Mouse (Mus musculus) embryo, embryonic 10.5 days (tissue): ENCODE measurements around the gene Hist2h2ab.
"Not testable (repeated sequence)": the region's sequence is repeated elsewhere in the genome, so short reads cannot be mapped to it uniquely, and the experiment has no call there.

Experiments
- DNase-seq: peaks from one replicate; pipeline ENCODE4 v3.0.0-alpha.2; 2015; ENCODE audit warnings: low spot score

The Hist2h2ab gene

DNA sequence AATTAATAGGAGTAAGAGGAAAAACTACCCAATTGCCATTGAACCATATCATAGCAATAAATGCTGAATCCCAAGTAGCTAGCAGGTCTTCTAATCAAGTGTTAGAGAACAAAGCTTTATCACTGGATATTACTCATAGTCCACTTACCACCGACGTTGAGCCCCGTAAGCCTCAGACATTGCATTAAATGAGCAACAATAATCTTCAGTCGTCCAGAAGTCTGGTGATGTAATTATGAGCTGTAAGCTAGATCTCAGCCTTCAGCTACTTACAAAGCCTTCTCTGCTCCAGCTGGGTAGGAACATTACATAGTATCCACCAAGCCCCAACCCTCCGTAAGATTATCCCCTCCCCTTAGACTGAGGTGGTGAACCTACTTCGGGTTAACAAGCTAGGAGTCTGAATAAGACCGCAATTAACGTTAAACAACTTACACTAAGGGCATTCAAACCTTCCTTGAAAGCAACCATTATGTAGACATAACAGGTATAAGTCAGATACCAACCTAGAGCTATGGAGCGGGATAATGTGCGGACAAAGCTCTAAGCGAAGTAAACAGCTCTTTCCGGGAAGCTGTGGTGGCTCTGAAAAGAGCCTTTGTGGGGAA lies 18.3 kb downstream of the Hist2h2ab start:
- DNase-seq: peak; percentile 81

DNA sequence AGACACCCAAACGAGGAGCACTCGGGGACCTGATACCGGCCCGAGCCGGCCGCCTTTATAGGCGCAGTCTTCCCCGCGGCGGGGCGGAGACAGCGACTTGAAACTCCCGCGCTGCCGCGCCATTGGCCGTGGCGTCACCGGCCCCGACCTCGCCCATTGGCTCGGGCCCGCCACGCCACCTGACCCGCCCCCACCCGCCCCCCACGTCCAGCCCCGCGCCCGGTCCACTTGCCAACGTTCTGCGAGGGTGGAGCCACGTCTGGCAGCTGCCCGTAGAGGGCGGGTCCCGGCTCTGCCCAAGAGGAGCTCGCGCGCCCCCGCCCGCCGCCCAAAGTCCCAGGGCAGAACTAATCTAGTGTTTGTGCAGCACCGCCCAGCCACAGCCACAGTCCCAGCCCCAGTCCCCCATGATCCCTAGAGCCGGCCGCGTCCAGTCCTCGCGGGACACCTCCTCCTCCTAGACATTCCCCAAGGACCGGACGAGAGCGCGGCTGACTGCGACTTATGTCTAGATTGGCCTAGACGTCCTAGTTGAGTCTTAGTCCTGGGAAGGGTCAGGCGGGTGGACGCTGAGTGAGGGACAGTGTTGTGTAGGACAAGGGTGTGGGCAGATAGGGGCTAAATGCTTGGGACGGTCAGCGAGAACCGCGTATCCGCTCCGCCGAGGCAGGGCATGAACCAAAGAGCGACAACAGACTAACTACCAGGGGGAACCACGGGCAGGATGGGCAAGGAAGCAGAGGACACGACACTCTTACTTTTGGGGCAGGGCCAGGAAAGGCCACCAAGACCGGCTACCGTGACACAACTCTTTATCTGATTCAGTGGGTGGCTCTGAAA lies 19.5 kb downstream of the Hist2h2ab start, which contains the start of gene Hist2h3c2:
Hist2h3c2 (minus strand) TSS at position 174 of the 840 bp plus-strand sequence.
- not testable (repeated sequence) for DNase-seq

DNA sequence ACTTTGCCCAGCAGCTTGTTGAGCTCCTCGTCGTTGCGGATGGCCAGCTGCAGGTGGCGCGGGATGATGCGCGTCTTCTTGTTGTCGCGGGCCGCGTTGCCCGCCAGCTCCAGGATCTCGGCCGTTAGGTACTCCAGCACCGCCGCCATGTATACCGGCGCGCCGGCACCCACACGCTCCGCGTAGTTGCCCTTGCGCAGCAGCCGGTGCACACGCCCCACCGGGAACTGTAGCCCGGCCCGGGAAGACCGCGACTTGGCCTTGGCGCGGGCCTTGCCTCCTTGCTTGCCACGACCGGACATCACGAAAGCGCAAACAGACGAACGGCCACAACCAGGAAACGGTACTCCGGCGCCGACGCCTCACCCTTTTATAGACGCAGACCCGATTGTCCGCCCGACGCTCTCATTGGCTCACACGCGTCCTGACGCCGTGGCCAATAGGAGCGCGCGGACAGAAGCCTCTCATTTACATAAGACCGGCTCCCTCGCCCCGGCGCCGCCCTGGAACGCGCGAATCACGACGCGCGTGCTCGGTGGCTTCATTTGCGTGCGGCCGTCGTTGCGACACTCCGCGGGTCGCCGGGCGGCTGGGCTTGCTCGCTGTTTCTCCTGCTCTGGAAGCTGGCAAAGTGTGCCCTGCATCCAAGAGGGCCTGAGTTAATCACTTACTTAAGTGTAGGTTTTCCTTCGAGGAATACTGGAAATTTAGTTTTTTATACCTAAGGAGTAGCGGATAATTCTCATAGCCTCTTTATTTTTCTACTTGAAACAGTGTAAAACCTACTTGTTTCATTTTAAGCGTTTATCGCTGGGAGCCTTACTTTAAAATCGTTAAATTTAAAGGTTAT lies 20.5 kb downstream of the Hist2h2ab start, which contains the start of gene Hist2h2aa2:
Hist2h2aa2 (minus strand) TSS at position 328 of the 850 bp plus-strand sequence.
- DNase-seq: peak; percentile 76

DNA sequence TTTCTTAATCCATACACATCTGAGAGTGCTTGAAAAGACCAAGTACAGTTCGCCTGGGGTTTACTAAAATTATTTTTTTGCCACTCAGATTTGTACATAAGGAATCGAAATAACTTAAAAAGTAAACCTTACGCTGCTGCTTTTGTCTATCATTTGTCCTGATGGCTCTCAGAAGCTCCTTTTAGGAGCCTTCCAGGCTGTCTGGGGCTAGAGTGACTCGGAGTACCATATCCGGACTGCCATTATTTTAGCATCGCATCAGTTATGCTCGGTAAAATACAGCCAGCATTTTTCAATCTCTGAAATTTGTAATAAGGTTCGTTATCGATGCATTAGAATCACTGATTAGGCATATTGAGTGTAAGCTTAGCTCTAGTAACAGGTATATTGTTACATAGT lies 21.1 kb downstream of the Hist2h2ab start:
- no peak for DNase-seq

DNA sequence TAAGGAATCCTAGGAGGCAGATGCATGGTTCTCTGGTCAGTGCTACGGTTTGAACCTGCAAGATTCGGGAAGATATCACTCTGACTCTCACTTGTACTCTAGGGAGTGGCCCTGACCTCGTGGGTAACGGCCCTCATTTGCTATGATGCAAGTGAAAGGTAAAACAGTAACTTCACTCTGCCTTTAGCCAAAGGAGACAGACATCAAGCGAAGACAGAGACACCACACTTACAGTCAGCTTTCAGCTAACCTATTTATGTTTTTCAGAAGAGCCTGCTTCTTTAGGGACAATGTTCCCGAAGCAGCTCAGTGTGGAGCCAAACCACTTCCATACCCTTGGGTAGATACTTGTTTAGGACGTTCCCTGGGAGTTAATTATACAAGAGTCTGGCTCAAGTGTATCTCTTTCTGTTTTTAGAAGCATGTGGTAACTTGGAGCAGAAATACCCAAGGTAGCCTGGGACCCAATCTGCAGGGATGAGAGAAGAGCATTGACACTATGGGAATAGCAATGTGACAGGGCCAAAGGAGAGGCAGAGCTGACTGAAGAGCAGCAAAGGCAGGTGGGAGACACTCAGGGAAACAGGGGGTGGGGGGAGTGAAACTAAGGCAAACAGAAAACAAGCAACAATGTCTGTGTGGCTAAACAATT lies 24.4 kb downstream of the Hist2h2ab start:
- DNase-seq: no peak

DNA sequence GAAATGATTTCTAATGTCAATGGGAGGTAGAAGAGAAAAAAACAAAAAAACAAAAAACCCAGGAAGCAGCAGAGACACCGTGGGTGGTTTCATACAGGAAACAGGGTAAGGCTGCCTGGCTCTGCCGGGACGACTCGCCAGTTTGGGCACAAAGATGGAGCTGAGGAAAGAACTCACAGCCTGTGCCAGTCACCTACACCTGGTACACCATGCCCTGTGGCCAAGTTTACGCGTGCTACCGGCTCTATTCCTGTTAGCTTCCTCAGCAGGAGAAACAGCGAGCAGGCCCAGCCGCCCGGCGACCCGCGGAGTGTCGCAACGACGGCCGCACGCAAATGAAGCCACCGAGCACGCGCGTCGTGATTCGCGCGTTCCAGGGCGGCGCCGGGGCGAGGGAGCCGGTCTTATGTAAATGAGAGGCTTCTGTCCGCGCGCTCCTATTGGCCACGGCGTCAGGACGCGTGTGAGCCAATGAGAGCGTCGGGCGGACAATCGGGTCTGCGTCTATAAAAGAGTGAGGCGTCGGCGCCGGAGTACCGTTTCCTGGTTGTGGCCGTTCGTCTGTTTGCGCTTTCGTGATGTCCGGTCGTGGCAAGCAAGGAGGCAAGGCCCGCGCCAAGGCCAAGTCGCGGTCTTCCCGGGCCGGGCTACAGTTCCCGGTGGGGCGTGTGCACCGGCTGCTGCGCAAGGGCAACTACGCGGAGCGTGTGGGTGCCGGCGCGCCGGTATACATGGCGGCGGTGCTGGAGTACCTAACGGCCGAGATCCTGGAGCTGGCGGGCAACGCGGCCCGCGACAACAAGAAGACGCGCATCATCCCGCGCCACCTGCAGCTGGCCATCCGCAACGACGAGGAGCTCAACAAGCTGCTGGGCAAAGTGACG lies 25.6 kb downstream of the Hist2h2ab start, which contains the start of gene Hist2h2aa1:
Hist2h2aa1 (plus strand) TSS at position 495 of the 884 bp plus-strand sequence.
- peak; percentile 75 for DNase-seq

DNA sequence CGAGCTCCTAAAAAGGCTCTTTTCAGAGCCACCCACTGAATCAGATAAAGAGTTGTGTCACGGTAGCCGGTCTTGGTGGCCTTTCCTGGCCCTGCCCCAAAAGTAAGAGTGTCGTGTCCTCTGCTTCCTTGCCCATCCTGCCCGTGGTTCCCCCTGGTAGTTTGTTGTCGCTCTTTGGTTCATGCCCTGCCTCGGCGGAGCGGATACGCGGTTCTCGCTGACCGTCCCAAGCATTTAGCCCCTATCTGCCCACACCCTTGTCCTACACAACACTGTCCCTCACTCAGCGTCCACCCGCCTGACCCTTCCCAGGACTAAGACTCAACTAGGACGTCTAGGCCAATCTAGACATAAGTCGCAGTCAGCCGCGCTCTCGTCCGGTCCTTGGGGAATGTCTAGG lies 26.4 kb downstream of the Hist2h2ab start:
- DNase-seq: not testable (repeated sequence)

DNA sequence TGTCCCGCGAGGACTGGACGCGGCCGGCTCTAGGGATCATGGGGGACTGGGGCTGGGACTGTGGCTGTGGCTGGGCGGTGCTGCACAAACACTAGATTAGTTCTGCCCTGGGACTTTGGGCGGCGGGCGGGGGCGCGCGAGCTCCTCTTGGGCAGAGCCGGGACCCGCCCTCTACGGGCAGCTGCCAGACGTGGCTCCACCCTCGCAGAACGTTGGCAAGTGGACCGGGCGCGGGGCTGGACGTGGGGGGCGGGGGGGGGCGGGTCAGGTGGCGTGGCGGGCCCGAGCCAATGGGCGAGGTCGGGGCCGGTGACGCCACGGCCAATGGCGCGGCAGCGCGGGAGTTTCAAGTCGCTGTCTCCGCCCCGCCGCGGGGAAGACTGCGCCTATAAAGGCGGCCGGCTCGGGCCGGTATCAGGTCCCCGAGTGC lies 26.8 kb downstream of the Hist2h2ab start, which contains the start of gene Hist2h3c1:
Hist2h3c1 (plus strand) TSS at position 259 of the 430 bp plus-strand sequence.
- not testable (repeated sequence) for DNase-seq

DNA sequence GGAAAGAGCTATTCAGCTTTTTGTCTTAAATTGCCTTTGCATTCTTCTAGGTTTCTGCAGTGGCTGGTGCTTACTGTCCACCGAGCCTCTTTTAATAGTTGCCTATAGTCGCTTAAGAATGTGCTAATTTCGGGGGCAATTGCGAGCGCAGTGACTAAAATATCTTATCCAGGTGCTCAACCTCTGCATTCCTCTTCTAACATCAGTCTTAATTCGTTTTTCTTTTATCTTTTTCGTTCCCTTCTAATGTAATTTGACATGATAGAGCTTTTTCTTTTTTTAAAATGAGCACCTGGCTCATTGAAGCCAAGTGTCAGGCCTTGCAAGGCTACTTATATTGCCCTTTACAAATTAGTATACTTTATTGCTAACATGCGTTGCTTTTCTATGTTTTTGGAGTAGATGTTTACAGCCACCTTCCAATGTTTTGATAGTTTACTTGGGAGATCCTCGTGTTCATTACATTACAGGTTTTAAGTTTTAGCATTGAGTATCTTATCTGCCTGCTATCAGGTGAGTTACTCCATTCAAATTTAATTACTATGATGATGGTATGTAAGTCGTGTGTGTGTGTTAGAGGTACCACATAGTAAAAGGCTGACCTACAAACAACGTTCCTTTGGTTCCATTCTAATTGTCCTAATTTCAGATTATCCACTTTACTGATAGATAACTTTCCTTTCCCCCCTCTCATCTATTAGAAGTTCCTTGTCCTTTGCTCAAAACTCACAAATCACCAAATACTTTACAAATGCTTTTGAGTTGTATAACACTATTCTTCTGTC lies 27.9 kb downstream of the Hist2h2ab start:
- DNase-seq: peak; percentile 68

DNA sequence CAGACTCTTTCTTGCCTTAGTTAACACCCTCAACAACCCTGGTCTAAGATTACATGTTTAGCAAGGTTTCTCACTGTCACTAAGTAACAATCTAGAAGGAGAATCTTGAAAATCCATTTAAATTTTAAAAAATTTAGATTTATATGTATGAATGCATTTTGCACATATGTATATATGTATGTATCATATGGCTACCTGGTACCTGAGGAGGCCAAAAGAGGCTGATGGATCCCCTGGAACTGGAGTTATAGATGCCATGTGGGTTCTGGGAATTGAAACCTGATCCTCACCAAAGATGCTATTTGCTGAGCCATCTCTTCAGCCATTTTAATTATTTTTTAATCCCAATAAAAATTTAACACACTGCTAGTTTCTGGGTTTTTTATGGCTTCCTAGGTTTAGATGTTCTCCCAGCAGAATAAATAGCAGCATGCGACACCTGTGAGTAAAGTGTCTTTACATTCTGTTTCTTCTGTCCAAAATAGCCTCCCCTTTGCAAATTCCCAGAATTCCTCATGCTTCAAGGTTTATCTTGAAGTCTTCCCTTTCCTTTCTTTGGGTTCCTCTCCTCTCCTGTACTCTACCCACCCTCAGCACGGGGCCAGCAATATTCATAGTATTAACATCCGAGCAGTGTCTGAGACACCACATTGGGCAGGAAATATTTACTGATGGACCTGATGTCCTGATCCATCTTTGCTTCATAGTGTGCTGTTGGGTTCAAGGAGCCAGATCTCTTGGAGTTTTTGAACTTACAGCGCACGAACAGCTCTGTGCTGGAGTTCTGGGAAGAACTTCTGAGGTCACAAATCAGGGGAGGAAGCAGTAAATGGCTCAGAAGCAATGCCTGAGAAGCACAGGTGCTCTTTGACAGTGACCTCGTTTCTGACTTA lies 28.7 kb downstream of the Hist2h2ab start:
- no peak for DNase-seq

DNA sequence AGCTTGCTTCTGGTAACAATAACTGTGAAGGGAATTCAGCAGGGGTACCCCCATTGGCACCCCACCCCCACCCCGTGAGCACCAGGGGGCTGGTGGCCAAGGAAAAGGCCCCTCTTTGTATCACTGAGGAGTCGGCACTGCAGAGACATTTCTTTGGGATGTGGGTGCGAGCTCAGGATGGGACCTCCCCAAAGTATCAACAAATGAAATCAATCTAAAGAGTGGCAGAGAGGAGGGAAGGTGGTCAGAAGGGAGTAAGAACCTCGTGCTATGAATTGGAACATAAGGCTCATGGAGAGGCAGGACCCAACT lies 29.3 kb downstream of the Hist2h2ab start:
- DNase-seq: peak; percentile 15

DNA sequence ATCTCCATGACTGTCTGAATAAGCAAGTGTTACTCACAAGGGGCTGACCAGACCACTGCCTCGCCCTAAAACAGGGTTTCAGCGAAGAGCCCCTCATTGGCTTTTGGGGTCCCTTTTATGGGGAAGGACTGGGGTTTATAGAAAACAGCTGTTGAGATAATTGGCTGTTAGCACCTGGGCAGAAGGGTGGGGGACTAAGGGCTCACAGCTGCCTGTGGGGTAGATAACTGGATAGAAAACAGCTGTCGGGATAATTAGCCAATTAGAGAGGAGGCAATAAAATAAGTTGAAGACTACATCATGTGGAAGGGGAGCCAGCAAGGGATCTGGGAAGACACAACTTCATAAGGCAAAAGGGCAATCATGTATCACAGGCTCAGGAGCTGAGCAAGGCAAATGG lies 31.2 kb downstream of the Hist2h2ab start:
- peak; percentile 30 for DNase-seq

DNA sequence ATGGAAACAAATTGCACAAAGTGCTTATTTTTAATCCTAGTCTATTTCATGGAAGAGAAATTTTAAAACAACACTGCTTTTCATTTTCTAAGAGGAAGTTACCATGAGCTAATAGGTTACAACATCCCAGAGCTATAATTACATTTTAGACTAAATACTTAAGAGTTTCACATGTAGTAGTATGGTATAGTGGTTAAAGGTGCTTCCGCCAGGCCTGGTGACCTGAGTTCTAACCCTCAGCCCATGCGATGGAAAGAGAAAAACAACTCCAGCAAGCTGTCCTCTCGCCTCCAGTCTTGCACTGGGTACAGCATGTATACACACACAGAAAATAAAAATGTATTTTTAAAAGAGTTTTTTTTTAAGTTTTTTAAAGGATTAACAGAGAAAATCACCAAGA lies 32.1 kb downstream of the Hist2h2ab start:
- no peak for DNase-seq

DNA sequence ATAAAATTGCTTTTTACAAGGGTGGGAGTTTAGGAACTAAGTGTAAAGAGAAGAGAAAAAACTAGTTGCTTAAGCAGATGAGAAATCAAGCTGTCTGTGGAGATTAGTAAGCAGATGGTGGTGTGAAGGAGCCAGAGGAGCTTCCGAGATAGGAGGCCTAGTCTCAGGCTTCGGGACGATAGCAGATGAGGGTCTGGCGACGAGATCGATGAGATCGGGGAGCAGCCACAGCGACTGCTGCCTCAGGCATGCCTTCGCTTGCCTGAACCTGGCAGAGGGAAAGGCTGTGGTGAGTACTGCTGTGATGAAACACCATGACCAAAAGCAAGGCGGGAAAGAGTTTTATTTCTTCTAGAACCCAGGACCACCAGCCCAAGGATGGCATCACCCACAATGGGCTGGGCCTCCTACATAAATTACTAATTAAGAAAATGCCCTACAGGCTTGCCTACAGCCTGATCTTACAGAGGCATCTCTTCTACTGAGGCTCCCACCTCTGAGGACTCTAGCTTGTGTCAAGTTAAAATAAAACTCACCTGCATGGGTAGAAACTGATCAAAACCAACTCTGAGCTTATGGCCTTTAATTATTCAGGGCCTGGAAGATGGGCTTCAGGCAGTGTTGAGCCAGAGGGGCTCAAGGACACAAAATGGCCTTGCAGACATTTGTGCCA lies 35.2 kb downstream of the Hist2h2ab start:
- DNase-seq: peak; percentile 66

DNA sequence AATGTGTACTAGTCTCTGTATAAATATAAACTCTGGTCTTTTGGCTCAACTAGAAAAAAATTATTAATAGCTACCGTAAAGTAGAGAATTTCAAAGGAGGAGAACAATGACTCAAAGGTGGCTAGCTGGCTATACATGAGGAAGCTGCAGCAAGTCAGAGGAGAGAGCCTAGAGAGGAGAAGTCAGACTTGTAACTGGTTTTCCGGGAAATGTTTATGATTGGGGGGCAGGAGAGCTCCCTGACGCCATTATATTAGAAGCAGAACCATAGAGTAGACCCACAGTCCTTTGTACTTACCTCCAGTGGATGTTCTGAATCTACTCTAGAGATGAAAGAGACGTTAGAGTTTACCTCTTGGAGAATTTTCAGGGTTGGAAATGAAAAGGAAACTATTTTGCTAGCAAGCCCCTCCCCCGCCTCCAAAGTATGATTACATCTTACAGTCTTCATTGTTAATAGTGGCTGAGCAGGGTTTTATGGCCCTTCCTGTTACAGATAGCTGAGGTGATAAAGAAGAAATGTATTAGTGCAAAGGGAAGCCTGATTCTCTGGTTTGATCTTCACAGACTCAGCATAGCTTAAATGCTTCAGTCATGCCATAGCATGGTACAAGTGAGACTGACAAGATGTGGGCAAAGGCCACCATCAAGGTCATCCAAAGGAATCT lies 36.4 kb downstream of the Hist2h2ab start:
- DNase-seq: no peak

DNA sequence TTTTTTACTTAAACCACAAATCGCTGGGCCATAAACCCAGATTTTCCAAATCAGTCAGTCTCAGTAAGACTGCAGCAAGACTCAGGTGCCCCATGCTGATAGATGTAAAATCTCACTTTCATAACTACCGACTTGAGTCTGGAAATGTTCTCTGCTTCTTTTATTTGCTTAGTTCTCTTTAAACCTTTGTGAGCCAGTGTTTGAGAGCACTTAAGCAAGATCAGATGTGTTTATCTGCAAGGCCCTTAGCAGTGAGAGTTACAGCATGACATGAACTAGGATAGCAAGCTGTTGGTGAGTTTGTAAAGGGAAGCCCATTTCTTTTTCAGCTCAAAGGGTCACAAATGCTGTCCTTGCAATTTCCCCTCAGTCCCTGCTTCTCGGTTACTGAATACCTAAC lies 37.5 kb downstream of the Hist2h2ab start:
- no peak for DNase-seq

DNA sequence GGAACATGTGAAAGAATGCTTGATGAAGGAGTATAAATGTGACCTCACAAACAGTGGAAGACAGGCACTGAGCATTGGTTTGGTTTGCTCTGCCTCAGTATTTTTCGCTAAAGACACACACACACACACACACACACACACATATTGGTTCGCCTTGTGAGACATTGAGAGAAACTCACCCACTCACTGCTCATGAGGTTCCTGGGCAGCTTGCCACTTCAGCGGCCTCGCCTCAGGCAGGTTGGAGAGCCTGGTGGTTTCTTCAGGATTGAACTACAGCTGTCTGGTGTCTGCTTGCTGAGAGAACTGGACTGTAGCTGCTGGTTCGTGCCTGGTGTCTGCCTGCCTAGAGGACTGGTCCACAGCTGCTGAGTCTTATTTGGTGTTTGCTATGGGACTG lies 40.6 kb downstream of the Hist2h2ab start:
- no peak for DNase-seq

DNA sequence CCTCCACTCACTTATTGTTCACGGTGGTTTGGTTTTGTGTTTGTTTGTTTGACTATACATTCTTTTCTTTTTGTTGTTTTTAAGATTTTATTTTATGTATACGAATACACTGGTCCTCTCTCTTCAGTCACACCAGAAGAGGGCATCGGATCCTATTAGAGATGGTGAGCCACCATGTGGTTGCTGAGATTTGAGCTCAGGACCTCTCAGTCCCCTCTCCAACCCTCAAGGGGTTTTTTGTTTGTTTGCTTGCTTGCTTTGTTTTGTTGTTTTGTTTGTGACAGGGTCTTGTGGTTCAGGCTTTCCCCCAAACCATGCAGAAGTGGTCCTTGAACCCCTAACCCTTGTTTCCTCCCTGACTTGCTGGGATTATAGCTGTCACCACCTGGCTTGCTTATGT lies 42.0 kb downstream of the Hist2h2ab start:
- no peak for DNase-seq
